Mouse (Mus musculus) adipocyte (in vitro differentiated cells): Measurements from ENCODE around the gene Eef2.
"Not testable (repeated sequence)": the region's sequence is repeated elsewhere in the genome, so short reads cannot be mapped to it uniquely, and the experiment has no call there.

ENCODE experiments used
- DNase-seq: peaks from one replicate; pipeline ENCODE4 v3.0.0-alpha.2; 2016; ENCODE audit warnings: low spot score

Gene Eef2

DNA sequence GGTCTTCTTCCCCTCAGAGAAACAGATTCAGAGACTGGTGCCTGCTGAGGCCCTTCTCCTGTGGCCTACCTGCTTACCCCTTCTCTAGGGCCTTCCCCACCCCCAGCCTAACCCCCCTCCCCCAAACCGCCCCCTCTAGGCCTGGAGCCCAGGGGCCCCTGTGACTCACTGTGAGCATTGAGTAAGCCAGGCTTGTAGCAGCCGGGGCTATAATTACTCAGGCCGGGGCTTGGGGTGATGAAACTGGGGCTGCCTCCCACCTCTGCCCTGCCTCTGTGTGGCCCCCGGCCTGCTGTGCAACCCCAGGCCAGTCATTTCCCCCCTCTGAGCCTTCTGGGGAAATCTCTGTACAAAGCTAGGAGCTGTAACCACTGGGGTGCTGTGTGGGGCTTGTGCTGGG is 30.1 kb upstream of the Eef2 start:
- DNase-seq = no peak

DNA sequence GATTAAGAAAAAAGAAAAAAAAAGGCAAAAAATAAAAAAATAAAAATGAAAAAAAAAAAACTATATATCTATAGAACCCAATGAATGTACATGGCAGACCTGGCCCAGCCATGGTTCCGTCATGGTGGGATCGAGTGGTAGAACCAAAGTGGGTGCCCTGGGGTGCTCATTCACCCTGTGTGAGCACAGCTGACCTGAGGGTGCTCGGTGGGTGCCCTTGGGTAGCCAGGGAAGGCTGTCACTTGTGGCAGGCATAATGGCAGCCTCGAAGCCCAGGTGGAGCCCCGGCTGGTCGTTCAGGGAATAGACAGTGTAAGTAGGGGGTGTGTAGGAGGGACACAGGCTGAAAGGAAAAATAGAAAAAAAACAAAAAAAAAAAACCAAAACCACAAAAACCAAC is 25.2 kb upstream of the Eef2 start:
- DNase-seq = no peak

DNA sequence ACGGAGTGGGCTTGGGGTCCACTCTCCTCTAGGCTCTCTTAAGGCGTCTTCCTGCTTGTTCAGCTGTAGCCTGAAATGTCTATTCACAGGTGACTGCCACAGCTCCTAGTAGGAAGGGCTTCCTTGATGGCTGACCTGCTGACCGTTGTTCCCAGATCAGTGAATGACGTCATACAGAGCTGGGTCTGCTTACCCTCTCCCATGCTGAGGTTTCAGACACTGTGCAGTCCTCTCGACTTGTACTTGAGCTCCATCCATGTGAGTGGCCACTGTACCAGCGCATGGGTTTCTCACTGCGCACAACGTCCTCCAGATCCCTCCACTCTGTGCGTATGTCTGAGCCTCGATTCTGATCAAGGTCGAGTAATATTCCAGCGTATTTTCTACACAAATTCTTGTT is 23.8 kb upstream of the Eef2 start:
- no peak for DNase-seq

DNA sequence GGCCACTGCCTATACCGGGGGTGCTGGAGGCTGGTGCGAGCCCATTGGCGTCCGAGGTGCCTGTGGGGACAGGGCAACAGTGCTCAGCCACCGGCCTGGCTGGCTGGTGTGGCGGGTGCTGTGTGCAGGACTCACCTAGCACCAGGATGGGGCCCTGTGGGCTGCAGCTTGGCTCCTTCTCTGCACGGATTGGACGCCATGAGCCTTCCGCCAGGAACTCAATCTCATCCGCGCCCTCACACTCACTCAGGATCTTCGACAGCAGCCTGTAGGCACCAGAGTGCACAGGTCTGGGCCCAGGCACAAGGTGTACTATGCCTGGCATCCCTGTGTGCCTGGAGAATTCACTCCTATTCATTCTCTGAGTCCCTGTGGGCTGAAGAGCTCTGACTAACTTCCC is 22.1 kb upstream of the Eef2 start:
- no peak for DNase-seq

DNA sequence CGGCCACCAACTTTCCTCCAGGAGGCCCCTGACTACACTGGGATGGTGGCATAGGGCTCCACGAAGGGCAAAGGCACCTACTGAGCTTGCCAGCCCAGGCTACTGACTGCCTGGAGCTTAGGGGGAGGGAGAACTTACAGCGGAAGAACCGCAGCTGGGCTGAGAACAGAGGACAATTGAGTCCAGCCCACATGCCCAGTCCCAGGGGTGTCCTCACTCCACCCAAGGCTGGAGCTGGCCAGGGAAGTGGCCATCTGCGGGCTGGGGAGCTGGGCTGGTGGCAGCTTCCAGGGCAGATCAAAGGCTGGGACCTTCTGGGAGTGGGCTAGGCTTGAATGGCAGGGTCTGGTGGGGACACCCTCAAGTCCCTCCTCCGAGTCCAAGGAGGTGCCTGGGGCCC is 21.7 kb upstream of the Eef2 start:
- DNase-seq = no peak

DNA sequence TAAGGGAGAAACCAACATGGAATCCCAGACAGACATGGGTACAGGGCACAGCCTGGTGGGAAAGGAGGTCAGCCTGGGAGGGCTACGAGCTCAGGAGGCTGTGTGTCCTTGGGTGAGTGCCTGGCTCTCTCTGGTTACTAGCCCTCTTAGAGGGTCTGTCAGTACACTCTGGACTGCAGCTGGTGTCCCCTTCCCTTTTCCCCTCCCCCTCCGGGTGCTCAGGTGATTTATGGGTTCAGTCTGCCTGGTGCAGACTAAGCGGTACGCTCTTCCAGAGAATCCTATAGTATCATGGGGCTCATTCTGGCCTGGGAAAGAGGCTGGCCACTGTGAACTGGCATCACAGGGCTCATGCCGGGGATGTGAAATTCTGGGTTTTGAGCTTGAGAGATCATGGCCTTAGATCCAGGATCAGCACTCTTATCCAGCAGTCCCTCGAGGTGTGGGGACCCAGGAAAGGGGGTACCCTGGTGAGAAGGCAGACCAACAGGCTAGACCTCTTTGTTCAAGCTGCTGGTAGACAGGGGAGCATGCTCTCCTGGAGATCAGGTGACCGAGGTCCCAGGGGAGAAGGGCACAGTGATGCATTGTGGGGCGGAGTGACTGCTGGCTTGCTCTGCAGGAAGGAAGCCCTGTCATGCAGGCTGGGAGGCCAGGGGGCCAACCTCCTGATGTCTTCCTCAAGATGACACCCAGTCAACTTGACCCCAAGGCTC is 14.7 kb upstream of the Eef2 start:
- no peak for DNase-seq

DNA sequence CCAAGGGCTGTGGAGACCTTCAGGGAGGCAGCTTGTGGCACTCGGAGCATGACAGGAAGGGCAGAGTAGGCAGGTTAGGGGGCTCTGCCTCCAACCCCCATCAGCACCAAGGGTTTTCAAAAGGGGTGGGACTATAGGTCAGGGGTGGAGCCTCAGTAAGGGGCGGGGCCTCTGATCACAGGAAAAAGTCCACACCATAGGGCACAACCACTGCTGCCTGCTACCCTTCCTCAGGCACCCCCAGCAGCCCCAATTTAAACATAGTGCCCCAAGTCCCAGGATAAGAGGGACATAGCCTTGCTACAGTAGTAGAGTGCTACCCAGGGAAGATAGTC is 14.1 kb upstream of the Eef2 start:
- no peak for DNase-seq

DNA sequence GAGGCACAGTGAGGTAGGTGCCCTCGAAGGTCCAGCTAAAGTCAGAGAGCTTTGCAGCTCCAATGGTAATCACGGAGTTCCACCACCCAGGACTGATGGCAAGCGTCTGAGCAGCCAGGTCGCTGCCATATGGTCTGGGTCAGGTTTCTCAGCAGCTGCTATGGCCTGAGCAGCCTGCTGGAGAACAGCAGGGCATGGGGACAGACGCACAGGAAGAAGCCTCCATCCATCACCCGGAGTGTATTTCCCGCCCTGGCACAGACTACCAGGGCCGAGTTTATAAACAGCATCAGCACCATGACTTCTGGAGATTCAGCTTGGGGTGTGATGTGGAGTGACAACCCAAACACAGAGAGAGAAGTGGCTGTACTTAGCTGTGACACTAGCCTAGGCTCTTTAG is 11.3 kb upstream of the Eef2 start:
- DNase-seq = no peak

DNA sequence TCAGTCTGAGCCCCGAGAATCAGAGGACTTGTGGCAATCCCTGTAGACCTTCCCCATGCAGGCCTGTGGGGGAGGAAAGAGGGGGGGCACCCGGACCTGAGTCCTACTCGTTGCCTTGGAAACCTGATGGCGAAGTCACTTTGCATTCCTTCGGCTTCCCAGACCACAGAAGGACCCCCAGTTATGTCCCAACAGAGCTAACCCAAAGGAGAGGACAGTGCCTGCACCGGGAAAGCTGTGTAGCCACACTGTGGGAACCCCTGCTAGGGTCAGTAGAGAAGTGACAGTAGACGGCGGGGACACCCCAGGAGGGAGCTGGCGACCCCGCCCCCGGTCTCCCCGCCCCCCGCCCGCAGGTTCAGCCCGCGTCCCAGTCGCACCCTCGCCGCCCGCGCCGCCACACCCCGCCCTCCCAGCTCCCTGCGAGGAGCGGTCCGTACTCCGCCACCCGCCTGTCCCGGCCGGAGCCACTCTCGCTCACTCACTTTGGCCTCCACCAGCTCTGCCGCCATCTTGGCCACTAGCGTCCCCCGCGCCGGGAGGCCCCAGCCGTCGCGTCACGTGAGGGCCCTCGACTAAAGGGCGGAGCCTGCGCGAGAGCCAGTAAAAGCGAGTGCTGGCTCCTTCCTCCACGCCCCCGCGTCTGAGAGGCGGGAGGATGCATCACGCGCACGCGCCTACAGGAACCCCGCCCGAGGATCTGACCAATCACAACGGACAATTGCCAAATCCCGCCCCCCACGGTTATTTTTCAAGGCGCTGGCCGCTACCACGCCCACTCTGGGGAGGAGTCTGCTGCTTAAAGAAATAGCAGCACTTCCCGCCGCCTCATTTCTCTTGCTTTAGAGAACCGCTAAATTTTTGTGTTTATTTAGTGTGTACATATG is 9.0 kb upstream of the Eef2 start, which contains the start of gene Pias4:
Pias4 (minus strand) TSS at position 724 of the 887 bp plus-strand sequence.
- peak; percentile 99 for DNase-seq

DNA sequence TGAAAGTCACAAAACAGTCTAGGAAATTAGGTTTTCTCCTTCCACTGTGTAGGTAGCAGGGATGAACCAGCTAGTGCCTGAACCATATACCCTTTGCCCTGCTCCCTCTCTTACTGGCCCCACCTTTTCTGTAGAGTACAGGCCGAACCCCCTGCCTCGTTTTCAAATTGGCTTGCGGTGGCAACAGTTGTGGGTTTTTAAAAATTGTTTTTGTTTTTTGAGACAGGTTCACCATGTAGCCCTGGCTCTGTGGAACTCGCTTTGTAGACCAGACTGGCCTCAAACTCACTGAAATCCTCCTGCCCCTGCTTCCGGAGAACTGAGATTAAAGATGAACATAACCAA is 8.4 kb upstream of the Eef2 start:
- no peak for DNase-seq

DNA sequence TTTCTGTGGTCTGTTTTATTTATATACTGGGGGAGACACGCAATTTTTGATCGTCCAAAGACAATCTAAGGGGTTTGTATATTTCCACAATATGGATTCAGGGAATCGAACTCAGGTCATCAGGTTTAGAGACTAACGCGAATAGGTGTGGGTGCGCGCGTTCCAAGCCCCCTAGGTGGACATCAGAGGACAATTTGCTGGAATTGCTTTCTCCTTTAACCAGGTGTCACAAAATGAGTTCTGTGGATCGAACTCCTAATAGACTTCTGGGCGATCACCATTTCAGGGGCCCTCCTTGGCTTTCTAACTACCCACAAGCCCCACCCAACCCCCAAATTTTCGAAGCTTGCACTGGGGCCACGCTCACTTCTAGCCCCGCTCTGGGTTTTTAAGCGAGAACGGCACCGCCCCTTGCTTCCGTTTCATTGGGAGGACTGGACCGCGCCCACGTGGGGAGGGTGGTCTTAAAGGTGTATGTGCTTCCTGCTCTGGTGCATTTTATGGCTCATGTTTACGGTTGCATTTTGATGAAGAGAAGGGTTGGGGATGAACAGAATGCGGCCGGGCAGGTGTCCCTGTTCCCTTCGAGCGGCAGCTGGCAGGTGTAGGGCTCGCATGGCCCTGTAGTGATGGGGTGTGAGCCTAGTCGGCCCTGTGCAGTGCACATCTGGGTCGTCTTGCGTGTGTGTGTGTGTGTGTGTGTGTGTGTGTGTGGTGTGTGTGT is 7.7 kb upstream of the Eef2 start:
- peak; percentile 69 for DNase-seq

DNA sequence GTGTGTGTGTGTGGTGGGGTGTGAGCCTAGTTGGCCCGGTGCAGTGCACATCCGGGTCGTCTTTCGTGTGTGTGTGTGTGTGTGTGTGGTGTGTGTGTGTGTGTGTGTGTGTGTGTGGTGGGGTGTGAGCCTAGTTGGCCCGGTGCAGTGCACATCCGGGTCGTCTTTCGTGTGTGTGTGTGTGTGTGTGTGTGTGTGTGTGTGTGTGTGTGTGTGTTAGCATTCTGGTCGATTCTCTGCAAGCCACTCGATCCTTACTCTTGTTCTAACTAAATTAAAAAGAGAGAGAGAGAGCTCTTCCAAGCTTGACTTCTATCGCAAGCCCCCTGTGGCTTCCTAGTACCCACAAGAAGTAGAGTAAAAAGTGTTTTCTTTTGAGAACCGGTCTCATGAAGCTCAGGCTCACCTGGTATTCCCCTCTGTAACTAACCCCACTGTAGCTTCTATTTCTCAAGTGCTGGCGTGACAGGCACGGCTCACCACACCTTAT is 7.0 kb upstream of the Eef2 start:
- DNase-seq = not testable (repeated sequence)

DNA sequence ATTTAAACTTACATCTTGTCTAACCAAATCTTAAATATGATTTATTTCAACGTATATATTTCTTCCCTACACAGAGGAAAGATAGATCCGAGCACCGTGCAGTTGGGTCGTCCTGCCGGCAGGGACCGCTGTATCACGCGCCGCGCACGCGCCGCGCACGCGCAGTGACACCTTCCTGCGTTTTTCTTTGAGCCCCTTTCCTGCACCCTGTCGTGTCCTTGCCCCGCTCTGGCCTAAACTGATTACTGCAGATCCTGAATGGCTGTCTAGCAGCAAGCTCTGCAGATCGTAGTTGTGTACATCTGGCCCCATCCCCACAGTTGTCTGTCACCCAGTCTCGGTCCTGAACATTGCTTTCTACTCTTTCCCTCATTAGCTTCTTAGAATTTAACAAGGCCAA is 3.3 kb upstream of the Eef2 start:
- DNase-seq = peak; percentile 79

DNA sequence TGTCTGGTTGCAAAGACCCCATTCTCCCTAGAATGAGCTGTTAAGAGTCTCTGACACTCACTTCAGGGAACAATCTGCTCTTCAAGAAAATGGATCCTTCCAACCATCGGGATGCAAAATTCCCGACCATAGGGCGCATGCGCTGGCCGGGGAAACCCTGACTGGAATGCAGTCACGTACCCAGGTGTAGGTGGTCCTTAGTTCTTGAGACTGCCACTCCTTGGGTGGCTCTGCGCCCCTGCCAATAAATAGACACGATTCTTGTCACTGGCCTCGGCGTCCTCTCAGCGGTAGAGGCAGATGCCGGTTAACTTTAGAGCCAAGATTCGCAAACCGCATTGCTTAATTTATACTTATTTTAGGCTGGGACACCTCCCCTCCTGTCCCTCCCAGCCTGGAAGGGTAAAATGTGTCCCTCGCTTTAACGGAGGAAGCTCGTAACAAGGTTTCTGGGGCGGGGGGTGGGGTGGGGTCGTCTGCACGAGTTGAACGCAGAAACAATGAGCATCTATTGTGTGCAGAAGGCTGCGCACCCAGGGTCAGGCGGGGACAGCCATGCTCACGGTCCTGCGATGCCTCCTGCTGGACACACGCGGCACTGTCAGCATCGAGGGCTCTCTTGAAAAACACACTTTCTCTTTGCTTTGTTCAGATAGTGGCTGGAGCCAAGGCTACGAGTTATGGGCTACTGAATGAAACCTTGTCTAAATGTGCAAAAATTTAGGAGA is 1.6 kb upstream of the Eef2 start:
- peak; percentile 92 for DNase-seq

DNA sequence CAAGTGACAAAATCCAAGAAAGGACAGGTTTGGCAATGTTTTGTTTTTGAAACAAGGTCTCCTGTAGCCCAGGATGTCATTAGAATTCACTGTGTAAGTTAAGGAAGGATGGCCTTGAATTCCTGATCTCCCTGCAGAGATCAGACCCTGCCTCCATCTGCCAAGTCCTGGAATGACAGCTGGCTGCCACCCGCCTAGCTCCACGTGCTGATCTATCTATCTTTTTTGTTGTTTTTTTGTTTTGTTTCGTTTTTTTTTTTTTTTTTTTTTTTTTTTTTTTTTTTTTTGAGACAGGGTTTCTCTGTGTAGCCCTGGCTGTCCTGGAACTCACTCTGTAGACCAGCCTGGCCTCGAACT is 1.1 kb upstream of the Eef2 start:
- not testable (repeated sequence) for DNase-seq

DNA sequence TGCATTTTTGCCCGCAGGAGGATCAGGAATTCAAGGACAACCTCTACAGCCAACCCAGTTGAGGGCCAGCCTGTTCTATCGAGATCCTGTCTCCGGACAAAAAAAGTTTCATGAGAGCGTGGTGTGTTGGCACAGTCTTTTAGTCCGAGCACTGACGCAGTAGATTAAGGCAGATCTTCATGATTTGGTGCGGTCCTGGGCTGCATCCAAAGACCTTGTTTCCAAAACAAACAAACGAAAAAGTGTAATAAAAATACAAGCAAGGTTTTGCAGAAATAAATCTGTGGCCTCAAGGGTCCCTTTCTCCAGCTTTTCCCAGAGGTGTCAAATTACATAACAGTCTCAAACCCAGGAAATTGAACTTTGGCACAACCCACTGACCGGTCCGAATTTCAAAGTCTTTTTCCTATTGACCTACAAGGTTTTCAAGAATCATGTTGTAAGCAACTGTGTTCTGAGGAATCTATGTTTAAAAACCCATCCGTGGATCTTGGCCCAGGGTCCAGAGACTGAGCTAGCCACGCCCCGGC is 430 bp upstream of the Eef2 start:
- DNase-seq = peak; percentile 97

DNA sequence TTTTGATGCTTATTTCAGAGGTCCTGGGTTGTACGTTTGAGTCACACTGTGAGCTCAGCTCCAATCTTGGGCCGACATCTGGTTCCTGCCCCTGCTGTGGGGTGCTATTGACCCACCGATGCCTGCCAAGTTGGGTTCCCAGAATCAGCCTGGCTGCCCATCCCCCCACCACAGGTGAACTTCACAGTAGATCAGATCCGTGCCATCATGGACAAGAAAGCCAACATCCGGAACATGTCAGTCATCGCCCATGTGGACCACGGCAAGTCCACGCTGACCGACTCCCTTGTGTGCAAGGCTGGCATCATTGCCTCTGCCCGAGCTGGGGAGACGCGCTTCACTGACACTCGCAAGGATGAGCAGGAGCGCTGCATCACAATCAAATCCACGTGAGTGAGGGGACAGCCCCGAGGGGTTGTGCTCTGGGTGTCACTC is 1.1 kb downstream of the Eef2 start:
- DNase-seq = no peak

DNA sequence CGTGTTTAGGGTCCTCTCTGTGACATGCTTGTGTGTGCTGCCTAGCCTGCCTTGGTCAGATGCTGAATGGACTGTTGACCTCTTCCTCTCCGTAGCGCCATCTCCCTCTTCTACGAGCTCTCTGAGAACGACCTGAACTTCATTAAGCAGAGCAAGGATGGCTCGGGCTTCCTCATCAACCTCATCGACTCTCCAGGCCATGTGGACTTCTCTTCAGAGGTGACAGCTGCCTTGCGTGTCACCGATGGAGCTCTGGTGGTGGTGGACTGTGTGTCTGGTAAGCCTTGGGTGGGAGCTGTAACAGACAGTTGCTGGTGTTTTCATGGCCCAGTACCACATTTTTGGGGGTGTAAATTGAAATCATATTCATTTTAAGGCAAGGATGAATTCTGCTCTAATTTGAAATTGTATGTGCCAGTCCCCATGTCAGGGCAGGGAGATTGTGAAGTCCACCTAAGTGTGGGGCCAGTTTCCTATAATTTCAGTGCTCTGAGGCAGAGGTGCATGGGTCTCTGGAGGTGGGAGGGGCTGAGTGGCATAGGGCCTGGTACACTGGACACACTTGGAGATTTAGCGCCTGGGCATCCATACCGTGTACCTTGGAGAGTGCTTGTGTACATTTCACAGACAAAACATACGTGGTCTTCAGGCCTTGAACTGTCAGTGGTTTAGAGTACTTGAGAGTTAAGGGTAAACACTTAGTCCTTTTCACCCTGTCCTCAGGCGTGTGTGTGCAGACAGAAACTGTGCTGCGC is 1.7 kb downstream of the Eef2 start:
- no peak for DNase-seq

DNA sequence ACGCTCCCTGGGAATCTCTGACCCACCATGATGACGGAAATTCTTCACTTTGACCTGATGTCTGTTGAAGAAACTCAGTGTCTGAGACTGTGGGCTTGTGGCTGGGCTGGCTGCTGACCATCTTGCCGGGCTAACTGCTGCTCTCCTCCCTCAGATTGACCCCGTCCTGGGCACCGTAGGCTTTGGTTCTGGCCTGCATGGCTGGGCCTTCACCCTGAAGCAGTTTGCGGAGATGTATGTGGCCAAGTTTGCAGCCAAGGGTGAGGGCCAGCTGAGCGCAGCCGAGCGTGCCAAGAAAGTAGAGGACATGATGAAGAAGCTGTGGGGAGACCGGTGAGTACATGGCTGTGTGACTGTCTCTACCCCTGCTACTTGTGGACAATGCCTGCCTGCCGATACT is 2.5 kb downstream of the Eef2 start:
- no peak for DNase-seq

DNA sequence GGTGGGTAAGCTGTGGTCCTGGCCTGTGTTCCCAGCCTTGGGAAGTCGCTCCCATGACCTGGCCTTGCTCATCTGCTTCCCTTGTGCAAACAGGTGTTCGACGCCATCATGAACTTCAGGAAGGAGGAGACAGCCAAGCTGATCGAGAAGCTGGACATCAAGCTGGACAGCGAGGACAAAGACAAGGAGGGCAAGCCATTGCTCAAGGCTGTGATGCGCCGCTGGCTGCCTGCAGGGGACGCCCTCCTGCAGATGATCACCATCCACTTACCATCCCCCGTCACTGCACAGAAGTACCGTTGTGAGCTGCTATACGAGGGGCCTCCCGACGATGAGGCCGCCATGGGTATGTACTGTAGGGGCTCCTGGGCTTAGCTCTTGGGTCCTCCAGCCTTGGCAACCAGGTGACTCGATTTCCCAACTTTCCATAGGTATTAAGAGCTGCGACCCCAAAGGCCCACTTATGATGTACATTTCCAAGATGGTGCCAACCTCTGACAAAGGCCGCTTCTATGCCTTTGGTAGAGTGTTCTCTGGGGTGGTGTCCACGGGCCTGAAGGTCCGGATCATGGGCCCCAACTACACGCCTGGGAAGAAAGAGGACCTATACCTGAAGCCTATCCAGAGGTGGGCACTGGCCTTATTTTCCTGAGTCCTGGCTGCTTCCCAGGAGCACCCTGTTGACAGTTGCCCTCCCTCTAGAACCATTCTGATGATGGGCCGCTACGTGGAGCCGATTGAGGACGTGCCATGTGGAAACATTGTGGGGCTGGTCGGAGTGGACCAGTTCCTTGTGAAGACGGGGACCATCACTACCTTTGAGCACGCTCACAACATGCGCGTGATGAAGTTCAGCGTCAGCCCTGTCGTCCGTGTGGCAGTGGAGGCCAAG is 3.3 kb downstream of the Eef2 start:
- no peak for DNase-seq
